ENCODE assay signal across 30 mouse cellular contexts in the genomic region with DNA sequence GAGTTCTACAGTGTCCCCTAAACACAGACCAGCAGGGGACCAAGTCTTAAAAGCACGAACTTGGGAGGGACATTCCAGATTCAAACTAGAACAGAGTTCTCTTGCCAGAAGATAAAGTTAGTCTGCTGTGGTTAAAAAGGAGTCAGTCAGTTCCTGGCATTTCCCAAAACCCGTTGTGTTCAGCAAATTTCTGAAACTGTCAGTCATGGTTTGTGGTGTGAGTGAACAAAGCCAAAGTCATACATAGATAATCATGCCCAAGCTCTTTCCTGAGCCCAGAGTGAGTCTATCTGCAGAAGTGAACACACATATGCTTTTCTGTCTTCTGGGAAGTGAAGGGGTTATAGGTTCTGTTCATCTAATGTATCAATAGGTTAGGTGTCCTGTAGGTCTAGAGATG. TPM values are rescaled to one million over a fixed set of nuclear protein-coding genes. Genes with fewer than 3 reads are reported as not detected.
DNase-seq lines count a peak whose midpoint lies in the region; ATAC-seq and TF ChIP-seq lines count a peak whose summit lies in the region.
"Had no signal": no experiment of that assay in that cellular context is flagged by ENCODE, and none has a peak within 500 bp of the region (broad histone marks: within the 10 kb centered on the region; RNA-seq: fewer than 3 reads in every experiment).

No protein-coding gene starts in this region.

- no peak for TF ChIP-seq CTCF in heart, adult 2 months (IDR thresholded peaks at IDR 0.05)

- no peak overlapping the region for H3K4me3 ChIP-seq in heart, adult 2 months
- peak overlapping the region; percentile 83 for H3K4me3 ChIP-seq in megakaryocyte, embryonic 14.5 days (replicated peaks)
- H3K4me3 ChIP-seq: embryonic facial prominence, embryonic 13.5 days; forebrain, embryonic 10.5 days; limb, embryonic 10.5 days; midbrain, embryonic 15.5 days had no signal

- WGBS in heart, adult 2 months: 36% methylated on average over 2 of the region's 2 CpGs

- intact Hi-C loops in heart, adult 2 months (cut with DNase I): no loop called here
- intact Hi-C loops in heart, postnatal 25 days (cut with DNase I): no loop called here

- H3K79me2 ChIP-seq in heart, adult 2 months (replicated peaks; ENCODE audit: control insufficient read depth, insufficient read depth, low read length): peaks cover 9% of the 10 kb centered on the region

- DNase-seq in heart, adult 2 months: no peak
- DNase-seq in heart, postnatal 25 days (ENCODE audit: low spot score): no peak
- DNase-seq in fibroblast of lung, adult 2 months (ENCODE audit: low read depth): peak; percentile 76
- no peak for DNase-seq in embryo, embryonic 10.5 days (ENCODE audit: low spot score)
- DNase-seq in cerebellum, adult 9-10 months: no peak
- no peak for DNase-seq in thymus, postnatal 4 days
- DNase-seq: adrenal gland, adult 8-10 months; cerebellum, adult 11-12 months; gastrocnemius, postnatal 10 days; heart, postnatal 4 days; kidney, adult 8-10 months; kidney, postnatal 36 days; lung, postnatal 36 days; spleen, adult 18-20 months; thymus, adult 18-20 months had no signal

- no peak for TF ChIP-seq POLR2A in heart, adult 2 months (IDR thresholded peaks at IDR 0.05; ENCODE audit: insufficient read depth, low read depth, low read length)

- no peak for TF ChIP-seq EP300 in heart, adult 2 months (IDR thresholded peaks at IDR 0.05; ENCODE audit: insufficient read depth, low read depth, low read length)

- peaks cover 51% of the 10 kb centered on the region for H3K36me3 ChIP-seq in heart, adult 2 months (ENCODE audit: control insufficient read depth, insufficient read depth, low read length)
- H3K36me3 ChIP-seq in megakaryocyte, embryonic 14.5 days (replicated peaks; ENCODE audit: low read length): peaks cover 17% of the 10 kb centered on the region
- H3K36me3 ChIP-seq: embryonic facial prominence, embryonic 13.5 days; forebrain, embryonic 10.5 days; limb, embryonic 10.5 days; midbrain, embryonic 15.5 days had no signal

- H3K9ac ChIP-seq in heart, adult 2 months (ENCODE audit: low read depth, low read length): no peak overlapping the region
- H3K9ac ChIP-seq: embryonic facial prominence, embryonic 13.5 days; midbrain, embryonic 15.5 days had no signal

- peaks cover 39% of the 10 kb centered on the region for H3K4me1 ChIP-seq in heart, adult 2 months (ENCODE audit: control insufficient read depth, insufficient read depth, low read length)
- peaks cover 100% of the 10 kb centered on the region for H3K4me1 ChIP-seq in megakaryocyte, embryonic 14.5 days
- H3K4me1 ChIP-seq: midbrain, embryonic 15.5 days had no signal

- H3K27me3 ChIP-seq in heart, adult 2 months (ENCODE audit: control insufficient read depth, insufficient read depth, low read length): no peaks in the 10 kb centered on the region
- no peaks in the 10 kb centered on the region for H3K27me3 ChIP-seq in megakaryocyte, embryonic 14.5 days (replicated peaks)
- H3K27me3 ChIP-seq: embryonic facial prominence, embryonic 13.5 days; midbrain, embryonic 15.5 days had no signal

- ATAC-seq in megakaryocyte, adult 5-6 weeks (ENCODE audit: poor library complexity, severe bottlenecking): no peak
- ATAC-seq: hindbrain, postnatal 0 days; midbrain, embryonic 15.5 days had no signal

- peak overlapping the region; percentile 34 for H3K27ac ChIP-seq in heart, adult 2 months
- H3K27ac ChIP-seq: embryonic facial prominence, embryonic 13.5 days; forebrain, embryonic 10.5 days; hindbrain, postnatal 0 days; limb, embryonic 10.5 days; midbrain, embryonic 15.5 days had no signal

- no peaks in the 10 kb centered on the region for H3K9me3 ChIP-seq in megakaryocyte, embryonic 14.5 days
- H3K9me3 ChIP-seq: embryonic facial prominence, embryonic 13.5 days; forebrain, embryonic 10.5 days; limb, embryonic 10.5 days; midbrain, embryonic 15.5 days had no signal

RNA-seq across cellular contexts. Expression of a gene that starts 20.5 kb away (rescaled TPM):
- 100 to 1,000 TPM; 102 to 128 TPM for total RNA-seq in heart, adult 2 months (2021)
- 15.4 and 33.7 TPM in 2 replicates for polyA plus RNA-seq in heart, adult 2 months (2012; rRNA removed)
- 100 to 1,000 TPM in 1 of 2 experiments, 10 to 100 TPM in 1; 82.4 to 107 TPM for total RNA-seq in heart, postnatal 25 days (2021)
- 1.7 and 3.4 TPM in 2 replicates for polyA plus RNA-seq in megakaryocyte, embryonic 14.5 days (2012; ENCODE audit: insufficient read depth, low replicate concordance)
- 4.0 and 5.0 TPM in 2 replicates for total RNA-seq in megakaryocyte, adult 5-6 weeks (2015)
- 10.5 and 11.9 TPM in 2 replicates for total RNA-seq in megakaryocyte, adult 5-6 weeks (2017)

RNA-seq across cellular contexts. Expression of a gene that starts 45.4 kb away (rescaled TPM):
- not detected for total RNA-seq in heart, adult 2 months (2021)
- not detected in 2 replicates for polyA plus RNA-seq in heart, adult 2 months (2012; rRNA removed)
- not detected for total RNA-seq in heart, postnatal 25 days (2021)
- not detected in 2 replicates for polyA plus RNA-seq in megakaryocyte, embryonic 14.5 days (2012; ENCODE audit: insufficient read depth, low replicate concordance)
- not detected in 2 replicates for total RNA-seq in megakaryocyte, adult 5-6 weeks (2015)
- total RNA-seq in megakaryocyte, adult 5-6 weeks (2017): not detected in 2 replicates
- total RNA-seq: adrenal gland, adult 8-10 months; gastrocnemius, postnatal 10 days; heart, postnatal 4 days; hindbrain, postnatal 0 days; layer of hippocampus, postnatal 14 days had no signal
- polyA plus RNA-seq: hindbrain, postnatal 0 days; midbrain, embryonic 15.5 days; urinary bladder, adult 2 months had no signal

RNA-seq across cellular contexts. Expression of a gene that starts 58.9 kb away (rescaled TPM):
- 1 to 10 TPM; 2.0 TPM for total RNA-seq in heart, adult 2 months (2021)
- polyA plus RNA-seq in heart, adult 2 months (2012; rRNA removed): 0.47 and 0.76 TPM in 2 replicates
- 1 to 10 TPM; 2.3 TPM for total RNA-seq in heart, postnatal 25 days (2021)
- polyA plus RNA-seq in megakaryocyte, embryonic 14.5 days (2012; ENCODE audit: insufficient read depth, low replicate concordance): not detected in 2 replicates
- total RNA-seq in megakaryocyte, adult 5-6 weeks (2015): not detected in 2 replicates
- not detected in 2 replicates for total RNA-seq in megakaryocyte, adult 5-6 weeks (2017)
- total RNA-seq: adrenal gland, adult 8-10 months; ES-E14; gastrocnemius, postnatal 10 days; hindbrain, postnatal 0 days; layer of hippocampus, postnatal 14 days had no signal
- polyA plus RNA-seq: C2C12; embryonic facial prominence, embryonic 13.5 days; forebrain, embryonic 10.5 days; heart, embryonic 11.5 days; hindbrain, postnatal 0 days; limb, embryonic 10.5 days; liver, embryonic 16.5 days; midbrain, embryonic 15.5 days; neural tube, embryonic 11.5 days; stomach, embryonic 14.5 days; urinary bladder, adult 2 months had no signal

Comparison
In these comparisons a context has a peak if more than half of its experiments do, and no peak if none do; other contexts are left out.
1. RNA of a gene that starts 20.5 kb away (total RNA-seq): 102 to 128 TPM in heart, adult 2 months and 82.4 to 107 TPM in heart, postnatal 25 days; 4.0 to 11.9 TPM in megakaryocyte, adult 5-6 weeks; every median in the first group is over 4 times any median in the second.